Mouse (Mus musculus) lung, postnatal 0 days (tissue): ENCODE measurements around the gene C8g. TPM values are rescaled to one million over a fixed set of nuclear protein-coding genes. Genes with fewer than 3 reads are reported as not detected.

ENCODE experiments used
- ATAC-seq: fragments of 200-750 bp; cut with Nextera tagmentation; 2 replicates; pipeline ENCODE4 v1.8.0; 2017; ENCODE audit warnings: moderate library complexity
- DNase-seq: peaks from one replicate; pipeline ENCODE4 v3.0.0-alpha.2; 2016; ENCODE audit warnings: low spot score
- H3K27ac ChIP-seq: fragments of 300-500 bp; sonication (generic); 2 replicates; pipeline ENCODE4 v1.5.1; 2014; ENCODE audit warnings: antibody characterized with exemption, mild to moderate bottlenecking, low read length, mixed read lengths
- H3K27me3 ChIP-seq: fragments of 300-500 bp; sonication (generic); replicated peaks from 2 replicates; pipeline ENCODE4 v1.6.1; 2014; ENCODE audit warnings: low read length, mixed read lengths; ENCODE audit not compliant: insufficient read depth
- H3K36me3 ChIP-seq: fragments of 300-500 bp; sonication (generic); 2 replicates; pipeline ENCODE4 v1.6.1; 2014; ENCODE audit warnings: low read length, mixed read lengths; ENCODE audit not compliant: insufficient read depth
- H3K4me1 ChIP-seq: fragments of 300-500 bp; sonication (generic); 2 replicates; pipeline ENCODE4 v1.6.1; 2014; ENCODE audit warnings: antibody characterized with exemption, low read depth, low read length, mixed read lengths; ENCODE audit not compliant: insufficient read depth
- H3K4me2 ChIP-seq: fragments of 300-500 bp; sonication (generic); replicated peaks from 2 replicates; pipeline ENCODE4 v1.6.1; 2014; ENCODE audit warnings: low read depth, mild to moderate bottlenecking, low read length, moderate library complexity, mixed read lengths
- H3K4me3 ChIP-seq: fragments of 300-500 bp; sonication (generic); 2 replicates; pipeline ENCODE4 v1.5.1; 2014; ENCODE audit warnings: low read depth, low read length
- H3K9ac ChIP-seq: fragments of 300-500 bp; sonication (generic); replicated peaks from 2 replicates; pipeline ENCODE4 v1.6.1; 2014; ENCODE audit warnings: low read depth, mild to moderate bottlenecking
- H3K9me3 ChIP-seq: fragments of 300-500 bp; sonication (generic); 2 replicates; pipeline ENCODE4 v1.6.1; 2016; ENCODE audit warnings: low read length, mixed read lengths
- CTCF ChIP-seq: IDR thresholded peaks from 2 replicates; pipeline ENCODE4 v1.5.1; 2016; ENCODE audit warnings: antibody characterized with exemption, mild to moderate bottlenecking
- EP300 ChIP-seq: IDR thresholded peaks from 2 replicates; pipeline ENCODE4 v1.6.1; 2016; ENCODE audit warnings: antibody characterized with exemption, mild to moderate bottlenecking, control low read depth
- WGBS: fragments of 180-500 bp; shearing (Covaris S2); extraction: QIAGEN DNeasy Blood & Tissue Kit; methylation state at CpG from one replicate; pipeline ENCODE4 v1.1.7; 2014; 5-methylcytosine and 5-hydroxymethylcytosine counted together
- polyA plus RNA-seq: library from polyadenylated mRNA; unstranded; fragments of >200 nt; fragmentation: Nextera tagmentation; extraction: Ambion mirVana; gene quantifications from 2 replicates; pipeline ENCODE4 v1.2.1, GENCODE M21; 2015

C8g gene
- polyA plus RNA-seq, 1 experiment from 2014 or later = 3.2 TPM

GRCm38 (mm10) chr2:25502726-25503125 lies 1.2 kb upstream of the C8g start:
- Histone ChIP-seq H3K4me3 (no peak overlapping the region), H3K27me3 (no peaks in the 10 kb centered on the region), H3K9ac (no peak overlapping the region), H3K4me1 (peaks cover 12% of the 10 kb centered on the region; the same call in 1 of the 2 replicates), H3K27ac (no peak overlapping the region), H3K4me2 (no peak overlapping the region), H3K9me3 (no peaks in the 10 kb centered on the region), H3K36me3 (no peaks in the 10 kb centered on the region)
- ATAC-seq (no peak), DNase-seq (no peak)
- 87% methylated on average over 3 of the region's 3 CpGs for WGBS
- TF ChIP-seq CTCF = no peak
- no peak for TF ChIP-seq EP300

DNA sequence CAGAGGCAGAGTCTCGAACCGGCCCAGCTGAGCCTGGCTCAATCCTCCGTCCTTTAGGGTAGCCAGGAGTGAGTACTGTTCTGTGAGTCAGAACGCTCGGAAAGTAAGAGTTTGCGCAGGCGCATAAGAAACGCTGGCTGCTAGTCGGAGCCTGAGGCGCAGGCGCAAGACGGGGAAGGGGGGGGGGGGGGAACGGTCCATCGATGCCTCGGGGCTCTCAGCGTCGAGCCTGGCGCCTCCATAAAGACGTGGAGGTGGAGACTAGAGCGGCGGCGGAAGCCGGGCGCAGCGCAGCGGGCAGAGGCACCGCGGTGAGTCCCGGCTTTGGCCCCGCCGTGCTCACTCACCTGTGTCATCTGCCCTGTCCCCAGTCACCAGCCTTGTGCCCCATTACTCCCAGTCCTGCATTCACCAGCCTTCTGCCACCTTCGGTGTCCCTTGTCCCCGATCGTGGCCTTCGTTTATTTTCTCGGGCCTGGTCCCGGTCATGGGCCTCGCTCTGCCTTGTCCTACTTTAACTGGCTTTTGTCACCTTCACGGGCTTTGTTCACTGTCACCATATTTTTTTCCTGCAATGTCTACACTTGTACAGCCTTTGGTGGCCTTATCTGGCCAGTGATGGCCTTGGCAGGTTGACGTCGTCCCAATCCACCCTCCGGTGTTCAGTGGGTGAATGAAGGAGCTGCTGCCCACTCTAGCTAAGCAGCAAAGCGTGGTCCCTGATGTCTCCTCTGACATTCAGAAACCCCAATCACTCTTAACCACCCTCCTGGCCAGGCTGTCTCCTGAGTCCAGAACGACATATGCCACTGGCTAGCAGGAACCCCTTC lies 728 bp downstream of the C8g start, which contains the start of gene Fbxw5:
Gene Fbxw5, plus strand, starts transcription at position 175 of the 830 bp plus-strand sequence.
- peak within 1 kb of the TSS; percentile 98 for H3K9ac ChIP-seq
- H3K4me3 ChIP-seq = peak within 1 kb of the TSS; percentile 80
- DNase-seq (peak; percentile 98), ATAC-seq (peak; percentile 93)
- H3K4me2 ChIP-seq = peak within 1 kb of the TSS; percentile 85
- no peaks in the 10 kb centered on the region for H3K36me3 ChIP-seq
- TF ChIP-seq CTCF (no peak; the same call in 1 of the 2 replicates), EP300 (no peak)
- WGBS = under 1% methylated on average over 24 of the region's 44 CpGs
- H3K27ac ChIP-seq = peak within 1 kb of the TSS; percentile 70
- H3K27me3 ChIP-seq = no peaks in the 10 kb centered on the region
- no peaks in the 10 kb centered on the region for H3K9me3 ChIP-seq
- H3K4me1 ChIP-seq = peaks cover 12% of the 10 kb centered on the region; the same call in 1 of the 2 replicates

GRCm38 (mm10) chr2:25500071-25500575 lies 1.4 kb downstream of the C8g start:
- no peaks in the 10 kb centered on the region for H3K9me3 ChIP-seq
- H3K4me3 ChIP-seq = peak overlapping the region; percentile 80
- H3K9ac ChIP-seq = peak overlapping the region; percentile 29; the same call in 1 of the 2 replicates
- peak overlapping the region; percentile 57 for H3K4me2 ChIP-seq
- DNase-seq (no peak), ATAC-seq (no peak)
- no peaks in the 10 kb centered on the region for H3K36me3 ChIP-seq
- H3K27me3 ChIP-seq = no peaks in the 10 kb centered on the region
- WGBS = 63% methylated on average over 6 of the region's 6 CpGs
- H3K27ac ChIP-seq = 0 out of 2 replicates have a peak overlapping the region, but pooled peaks have one; percentile 43
- peaks cover 12% of the 10 kb centered on the region; the same call in 1 of the 2 replicates for H3K4me1 ChIP-seq
- no peak for TF ChIP-seq CTCF

DNA sequence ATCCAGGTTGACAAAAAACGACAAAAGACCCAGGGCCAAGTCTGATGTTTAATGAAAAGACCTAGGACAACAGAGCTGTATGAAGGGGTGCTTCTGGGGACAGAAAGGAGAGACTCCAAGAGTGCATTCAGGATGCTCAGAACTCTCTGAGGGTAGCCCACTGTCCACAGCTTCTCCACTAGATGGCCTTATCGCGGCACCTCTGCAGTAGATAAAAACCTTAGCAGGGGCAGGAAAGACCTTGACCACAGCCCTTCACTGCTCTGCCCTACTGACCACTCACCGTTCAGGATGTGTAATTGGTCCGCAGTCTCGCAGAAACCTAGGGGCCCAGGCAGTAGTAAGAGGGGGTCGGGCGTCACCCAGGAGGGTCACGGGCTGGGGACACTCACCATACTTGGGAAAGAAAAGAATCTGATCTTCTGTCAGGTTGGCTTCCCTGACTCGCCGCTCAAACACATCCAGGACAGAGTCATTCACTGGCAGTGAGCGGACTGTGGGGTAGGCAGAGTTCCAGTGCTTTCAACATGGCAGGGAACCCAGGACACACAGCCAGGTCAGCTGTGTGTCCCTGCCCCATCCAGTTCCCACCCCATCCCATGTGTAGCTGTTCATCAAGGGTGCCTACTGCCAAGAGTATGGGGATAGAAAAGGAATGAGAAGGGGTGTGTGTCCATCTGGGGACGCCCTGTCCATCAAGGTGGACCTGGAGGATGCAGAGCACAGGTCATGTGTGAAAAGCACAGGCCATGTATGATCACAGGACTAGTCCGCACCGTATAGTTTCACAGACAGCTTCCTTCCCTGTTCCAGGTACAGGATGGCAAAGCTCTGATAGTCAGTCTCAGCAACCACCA lies 2.7 kb downstream of the C8g start:
- ATAC-seq (no peak), DNase-seq (no peak)
- 60% methylated on average over 15 of the region's 15 CpGs for WGBS
- H3K27ac ChIP-seq = no peak overlapping the region
- peaks cover 12% of the 10 kb centered on the region; the same call in 1 of the 2 replicates for H3K4me1 ChIP-seq
- no peak overlapping the region for H3K4me2 ChIP-seq
- H3K4me3 ChIP-seq = no peak overlapping the region
- no peaks in the 10 kb centered on the region for H3K9me3 ChIP-seq
- H3K27me3 ChIP-seq = no peaks in the 10 kb centered on the region
- H3K9ac ChIP-seq = no peak overlapping the region
- TF ChIP-seq CTCF = no peak
- no peak for TF ChIP-seq EP300
- H3K36me3 ChIP-seq = no peaks in the 10 kb centered on the region

- Histone ChIP-seq H3K9me3 (no peaks in the 10 kb centered on the region), H3K27me3 (no peaks in the 10 kb centered on the region), H3K9ac (no peak overlapping the region), H3K27ac (peak overlapping the region; percentile 64), H3K4me3 (no peak overlapping the region), H3K4me2 (no peak overlapping the region), H3K36me3 (no peaks in the 10 kb centered on the region), H3K4me1 (peaks cover 12% of the 10 kb centered on the region; the same call in 1 of the 2 replicates)
- ATAC-seq (peak; percentile 32), DNase-seq (peak; percentile 62)
- TF ChIP-seq EP300 (no peak), CTCF (no peak)
- WGBS = 34% methylated on average over 6 of the region's 6 CpGs
Observed at GRCm38 (mm10) chr2:25497846-25498575, 3.5 kb downstream of the C8g start.
